Comparison of ENCODE assay signal across 8 mouse cellular contexts in the genomic region with DNA sequence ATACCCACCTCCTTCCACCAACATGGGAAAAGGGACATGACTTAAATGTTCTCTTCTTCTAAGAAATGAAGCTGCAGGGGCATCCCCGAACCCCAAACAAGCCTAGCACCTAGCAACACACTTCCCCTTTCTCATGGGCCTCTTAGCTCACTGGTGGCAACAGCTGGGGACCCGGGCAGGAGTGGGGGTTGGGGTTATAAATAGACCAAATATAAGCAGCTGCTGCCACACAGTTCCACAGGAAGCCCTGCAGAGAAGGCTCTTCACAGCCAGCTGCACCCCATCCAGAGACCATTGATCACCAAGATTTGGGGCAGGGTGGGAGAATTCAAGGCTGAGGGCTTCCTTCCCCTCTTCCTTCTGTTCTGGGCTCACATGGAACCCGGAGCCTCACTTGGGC. TPM values are rescaled to one million over a fixed set of nuclear protein-coding genes. Genes with fewer than 3 reads are reported as not detected.
DNase-seq lines count a peak whose midpoint lies in the region; ATAC-seq and TF ChIP-seq lines count a peak whose summit lies in the region.

No protein-coding gene starts in this region.

- H3K36me3 ChIP-seq in midbrain, embryonic 15.5 days (replicated peaks) = no peaks in the 10 kb centered on the region
- H3K36me3 ChIP-seq in midbrain, embryonic 16.5 days (ENCODE audit: control insufficient read depth, insufficient read depth, low read length) = no peaks in the 10 kb centered on the region
- no peaks in the 10 kb centered on the region for H3K36me3 ChIP-seq in limb, embryonic 14.5 days (ENCODE audit: control insufficient read depth, insufficient read depth, low read length)

- no peaks in the 10 kb centered on the region for H3K9me3 ChIP-seq in midbrain, embryonic 15.5 days
- H3K9me3 ChIP-seq in midbrain, embryonic 16.5 days (replicated peaks; ENCODE audit: control insufficient read depth, low read length, poor library complexity, severe bottlenecking) = no peaks in the 10 kb centered on the region
- H3K9me3 ChIP-seq in limb, embryonic 14.5 days (ENCODE audit: control insufficient read depth, low read length) = no peaks in the 10 kb centered on the region

- 53% methylated on average over 3 of the region's 3 CpGs for WGBS in midbrain, embryonic 15.5 days
- WGBS in midbrain, embryonic 16.5 days = 48% methylated on average over 3 of the region's 3 CpGs
- 39% methylated on average over 3 of the region's 3 CpGs for WGBS in limb, embryonic 14.5 days

- H3K27me3 ChIP-seq in midbrain, embryonic 15.5 days (replicated peaks) = peaks cover 3% of the 10 kb centered on the region
- H3K27me3 ChIP-seq in midbrain, embryonic 16.5 days (ENCODE audit: control insufficient read depth, insufficient read depth, low read depth, low read length) = no peaks in the 10 kb centered on the region
- peaks cover 8% of the 10 kb centered on the region; the same call in 1 of the 2 replicates for H3K27me3 ChIP-seq in limb, embryonic 14.5 days (ENCODE audit: control insufficient read depth, insufficient read depth, low read length)

- no peak for TF ChIP-seq POLR2A in limb, embryonic 14.5 days (IDR thresholded peaks at IDR 0.05; ENCODE audit: borderline replicate concordance, extremely low read depth, insufficient read depth, insufficient read length)

- H3K4me3 ChIP-seq in midbrain, embryonic 15.5 days = no peak overlapping the region
- H3K4me3 ChIP-seq in midbrain, embryonic 16.5 days (ENCODE audit: low read depth, low read length) = no peak overlapping the region
- H3K4me3 ChIP-seq in limb, embryonic 14.5 days (replicated peaks; ENCODE audit: low read length) = no peak overlapping the region

- peak; percentile 63 for DNase-seq in heart, adult 8-10 months (ENCODE audit: low spot score)
- DNase-seq in limb, embryonic 14.5 days (ENCODE audit: low spot score) = peak; percentile 52
- peak; percentile 94 to 95 for DNase-seq in natural killer cell, adult 2 months (ENCODE audit: low spot score in 2 of 2)
- no peak for DNase-seq in left cerebral cortex, adult 8-10 months (ENCODE audit: low spot score in 2 of 2)
- no peak for DNase-seq in adipocyte (ENCODE audit: low spot score)
- DNase-seq in right cerebral cortex, postnatal 14 days = no peak

- ATAC-seq in midbrain, embryonic 15.5 days (replicated peaks) = 0 out of 2 replicates have a peak, but pooled peaks have one; percentile 44
- no peak for ATAC-seq in midbrain, embryonic 16.5 days
- ATAC-seq in limb, embryonic 14.5 days (ENCODE audit: low FRiP score, low read depth) = peak; percentile 68

- H3K4me1 ChIP-seq in midbrain, embryonic 15.5 days = peaks cover 11% of the 10 kb centered on the region; the same call in 1 of the 2 replicates
- H3K4me1 ChIP-seq in midbrain, embryonic 16.5 days (ENCODE audit: control insufficient read depth, insufficient read depth, low read length) = peaks cover 7% of the 10 kb centered on the region
- H3K4me1 ChIP-seq in limb, embryonic 14.5 days (ENCODE audit: control insufficient read depth, insufficient read depth, low read length) = peaks cover 8% of the 10 kb centered on the region; the same call in 1 of the 2 replicates

- no peak overlapping the region for H3K27ac ChIP-seq in midbrain, embryonic 15.5 days
- no peak overlapping the region for H3K27ac ChIP-seq in midbrain, embryonic 16.5 days (ENCODE audit: low read length)
- H3K27ac ChIP-seq in limb, embryonic 14.5 days (replicated peaks; ENCODE audit: low read depth, low read length) = no peak overlapping the region

- no peak overlapping the region for H3K9ac ChIP-seq in midbrain, embryonic 15.5 days
- H3K9ac ChIP-seq in midbrain, embryonic 16.5 days (ENCODE audit: low read depth, low read length) = no peak overlapping the region
- H3K9ac ChIP-seq in limb, embryonic 14.5 days (ENCODE audit: low read depth, low read length, severe bottlenecking) = no peak overlapping the region

- no peak overlapping the region for H3K4me2 ChIP-seq in midbrain, embryonic 15.5 days
- H3K4me2 ChIP-seq in midbrain, embryonic 16.5 days (ENCODE audit: low read length) = no peak overlapping the region
- no peak overlapping the region for H3K4me2 ChIP-seq in limb, embryonic 14.5 days (replicated peaks; ENCODE audit: low read depth, low read length, severe bottlenecking)

RNA-seq across cellular contexts. Expression of a gene that starts 7.6 kb away (rescaled TPM):
- polyA plus RNA-seq in midbrain, embryonic 15.5 days (2015; fragmentation: Nextera tagmentation; extraction: Ambion mirVana) = 10.4 and 12.3 TPM in 2 replicates
- polyA plus RNA-seq in midbrain, embryonic 16.5 days (2015; fragmentation: Nextera tagmentation; extraction: Ambion mirVana) = 10.9 and 11.2 TPM in 2 replicates
- total RNA-seq in heart, adult 8-10 months (2022) = 10 to 100 TPM; 42.4 to 50.4 (median 43.5) TPM
- polyA plus RNA-seq in limb, embryonic 14.5 days (2012; rRNA removed) = 70.1 and 76.9 TPM in 2 replicates
- polyA plus RNA-seq in limb, embryonic 14.5 days (2014; fragmentation: Nextera tagmentation; extraction: Ambion mirVana) = 45.2 and 50.4 TPM in 2 replicates
- total RNA-seq in left cerebral cortex, adult 8-10 months (2022) = 10 to 100 TPM in 1 of 4 experiments, 1 to 10 TPM in 3; 8.3 to 12.2 (median 8.8) TPM

RNA-seq across cellular contexts. Expression of a gene that starts 33.7 kb away (rescaled TPM):
- 107 and 113 TPM in 2 replicates for polyA plus RNA-seq in midbrain, embryonic 15.5 days (2015; fragmentation: Nextera tagmentation; extraction: Ambion mirVana)
- polyA plus RNA-seq in midbrain, embryonic 16.5 days (2015; fragmentation: Nextera tagmentation; extraction: Ambion mirVana) = 92.4 and 105 TPM in 2 replicates
- total RNA-seq in heart, adult 8-10 months (2022) = 10 to 100 TPM; 14.2 to 17.0 (median 15.4) TPM
- polyA plus RNA-seq in limb, embryonic 14.5 days (2012; rRNA removed) = 81.1 and 81.3 TPM in 2 replicates
- polyA plus RNA-seq in limb, embryonic 14.5 days (2014; fragmentation: Nextera tagmentation; extraction: Ambion mirVana) = 110 and 111 TPM in 2 replicates
- 10 to 100 TPM; 14.4 to 18.4 (median 16.3) TPM for total RNA-seq in left cerebral cortex, adult 8-10 months (2022)

RNA-seq across cellular contexts. Expression of a gene that starts 49.7 kb away (rescaled TPM):
- 31.7 and 31.9 TPM in 2 replicates for polyA plus RNA-seq in midbrain, embryonic 15.5 days (2015; fragmentation: Nextera tagmentation; extraction: Ambion mirVana)
- 27.4 and 28.7 TPM in 2 replicates for polyA plus RNA-seq in midbrain, embryonic 16.5 days (2015; fragmentation: Nextera tagmentation; extraction: Ambion mirVana)
- 10 to 100 TPM; 44.0 to 47.6 (median 46.6) TPM for total RNA-seq in heart, adult 8-10 months (2022)
- polyA plus RNA-seq in limb, embryonic 14.5 days (2012; rRNA removed) = 46.9 and 47.4 TPM in 2 replicates
- polyA plus RNA-seq in limb, embryonic 14.5 days (2014; fragmentation: Nextera tagmentation; extraction: Ambion mirVana) = 24.3 and 29.3 TPM in 2 replicates
- total RNA-seq in left cerebral cortex, adult 8-10 months (2022) = 10 to 100 TPM; 52.2 to 66.2 (median 54.8) TPM

Comparison
In these comparisons a context has a peak if more than half of its experiments do, and no peak if none do; other contexts are left out.
1. DNase-seq: peak in heart, adult 8-10 months (single experiment), limb, embryonic 14.5 days (single experiment) and natural killer cell, adult 2 months (2 of 2); none in left cerebral cortex, adult 8-10 months (0 of 2), adipocyte (single experiment) and right cerebral cortex, postnatal 14 days (single experiment).